ENCODE assay signal across 24 mouse cellular contexts in the genomic region with DNA sequence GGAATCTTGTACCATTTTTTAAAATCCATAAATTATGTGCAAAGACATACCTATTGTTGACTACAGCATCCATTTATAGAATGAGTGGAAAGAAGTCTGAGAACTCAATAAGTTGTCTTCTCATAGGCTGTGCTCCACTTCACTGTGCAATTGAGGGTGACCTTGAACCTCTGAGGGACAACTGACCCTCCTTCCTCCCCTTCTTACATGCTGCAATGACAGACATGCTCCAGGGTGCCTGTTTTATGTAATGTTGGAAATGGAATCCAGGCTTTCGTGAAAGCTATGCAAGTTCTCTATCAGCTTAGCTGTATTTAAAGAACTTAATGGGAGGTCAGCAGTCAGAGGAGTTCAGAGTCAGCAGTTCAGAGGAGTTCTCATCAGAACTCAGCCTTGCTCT.
DNase-seq lines count a peak whose midpoint lies in the region; ATAC-seq lines count a peak whose summit lies in the region.
"Had no signal": no experiment of that assay in that cellular context is flagged by ENCODE, and none has a peak within 500 bp of the region (broad histone marks: within the 10 kb centered on the region; RNA-seq: fewer than 3 reads in every experiment).

No protein-coding gene starts in this region.

- H3K36me3 ChIP-seq in heart, embryonic 10.5 days: no peaks in the 10 kb centered on the region
- H3K36me3 ChIP-seq in heart, embryonic 13.5 days: no peaks in the 10 kb centered on the region
- H3K36me3 ChIP-seq in heart, embryonic 16.5 days (ENCODE audit: control insufficient read depth, insufficient read depth): no peaks in the 10 kb centered on the region
- H3K36me3 ChIP-seq: embryonic facial prominence, embryonic 10.5 days; embryonic facial prominence, embryonic 13.5 days; forebrain, embryonic 12.5 days; forebrain, embryonic 15.5 days; hindbrain, embryonic 15.5 days had no signal

- no peak overlapping the region for H3K9ac ChIP-seq in heart, embryonic 13.5 days
- H3K9ac ChIP-seq in heart, embryonic 16.5 days (ENCODE audit: low read length): no peak overlapping the region
- H3K9ac ChIP-seq: embryonic facial prominence, embryonic 13.5 days; forebrain, embryonic 12.5 days; forebrain, embryonic 15.5 days; hindbrain, embryonic 15.5 days had no signal

- H3K4me1 ChIP-seq in heart, embryonic 10.5 days: no peaks in the 10 kb centered on the region
- peaks cover 12% of the 10 kb centered on the region for H3K4me1 ChIP-seq in heart, embryonic 13.5 days
- no peaks in the 10 kb centered on the region for H3K4me1 ChIP-seq in heart, embryonic 16.5 days (ENCODE audit: control insufficient read depth, insufficient read depth, low read length)
- H3K4me1 ChIP-seq: embryonic facial prominence, embryonic 13.5 days; forebrain, embryonic 12.5 days; forebrain, embryonic 15.5 days; hindbrain, embryonic 15.5 days had no signal

- H3K27me3 ChIP-seq in heart, embryonic 10.5 days (ENCODE audit: insufficient read depth, poor library complexity, severe bottlenecking): no peaks in the 10 kb centered on the region
- no peaks in the 10 kb centered on the region for H3K27me3 ChIP-seq in heart, embryonic 13.5 days (replicated peaks)
- no peaks in the 10 kb centered on the region for H3K27me3 ChIP-seq in heart, embryonic 16.5 days (ENCODE audit: control insufficient read depth, insufficient read depth, low read length)
- H3K27me3 ChIP-seq: embryonic facial prominence, embryonic 13.5 days; forebrain, embryonic 12.5 days; forebrain, embryonic 15.5 days; hindbrain, embryonic 15.5 days had no signal

- 19% methylated on average over 1 of the region's 1 CpGs for WGBS in heart, embryonic 10.5 days
- 9% methylated on average over 1 of the region's 1 CpGs for WGBS in heart, embryonic 13.5 days
- WGBS in heart, embryonic 16.5 days: 27% methylated on average over 1 of the region's 1 CpGs

- ATAC-seq in heart, embryonic 13.5 days (ENCODE audit: extremely low read depth, insufficient number of reproducible peaks, low FRiP score, low TSS enrichment): no peak
- peak; percentile 69 for ATAC-seq in heart, embryonic 16.5 days (replicated peaks; ENCODE audit: extremely low read depth, insufficient read depth, low FRiP score)
- ATAC-seq: activated CD4-positive, CD25-positive, alpha-beta regulatory T cell, adult 4 months; forebrain, embryonic 15.5 days; intestine, postnatal 0 days had no signal

- intact Hi-C loops in heart, postnatal 25 days (cut with DNase I): no loop called here
- intact Hi-C loops in heart, postnatal 36 days (cut with DNase I): no loop called here

- no peaks in the 10 kb centered on the region for H3K9me3 ChIP-seq in heart, embryonic 10.5 days
- no peaks in the 10 kb centered on the region for H3K9me3 ChIP-seq in heart, embryonic 13.5 days
- no peaks in the 10 kb centered on the region for H3K9me3 ChIP-seq in heart, embryonic 16.5 days (replicated peaks; ENCODE audit: control insufficient read depth, low read length)
- H3K9me3 ChIP-seq: embryonic facial prominence, embryonic 10.5 days; embryonic facial prominence, embryonic 13.5 days; forebrain, embryonic 12.5 days; forebrain, embryonic 15.5 days; hindbrain, embryonic 15.5 days had no signal

- no peak overlapping the region for H3K4me3 ChIP-seq in heart, embryonic 10.5 days
- H3K4me3 ChIP-seq in heart, embryonic 13.5 days: no peak overlapping the region
- no peak overlapping the region for H3K4me3 ChIP-seq in heart, embryonic 16.5 days (ENCODE audit: low read length)
- H3K4me3 ChIP-seq: embryonic facial prominence, embryonic 10.5 days; embryonic facial prominence, embryonic 13.5 days; erythroblast, embryonic 14.5 days; forebrain, embryonic 12.5 days; forebrain, embryonic 15.5 days; hindbrain, embryonic 15.5 days had no signal

- H3K27ac ChIP-seq in heart, embryonic 10.5 days: no peak overlapping the region
- H3K27ac ChIP-seq in heart, embryonic 13.5 days (replicated peaks): peak overlapping the region; percentile 55; the same call in 1 of the 2 replicates
- peak overlapping the region; percentile 4; the same call in 1 of the 2 replicates for H3K27ac ChIP-seq in heart, embryonic 16.5 days (ENCODE audit: low read length)
- H3K27ac ChIP-seq: embryonic facial prominence, embryonic 10.5 days; embryonic facial prominence, embryonic 13.5 days; forebrain, embryonic 12.5 days; forebrain, embryonic 15.5 days; hindbrain, embryonic 15.5 days had no signal

- DNase-seq in heart, embryonic 10.5 days (ENCODE audit: low spot score): peak; percentile 75
- DNase-seq in heart, adult 18-20 months: no peak
- no peak for DNase-seq in heart, postnatal 25 days (ENCODE audit: low spot score)
- DNase-seq in heart, postnatal 36 days: no peak
- DNase-seq: adrenal gland, adult 8-10 months; adrenal gland, postnatal 25 days; cerebellum, adult 11-12 months; cerebellum, adult 8-10 months; cerebellum, postnatal 10 days; cerebellum, postnatal 36 days; embryo, embryonic 11 days; gastrocnemius, postnatal 25 days; heart, postnatal 14 days; kidney, adult 2 months had no signal

- H3K4me2 ChIP-seq in heart, embryonic 13.5 days: no peak overlapping the region
- no peak overlapping the region for H3K4me2 ChIP-seq in heart, embryonic 16.5 days (ENCODE audit: low read depth, low read length)
- H3K4me2 ChIP-seq: embryonic facial prominence, embryonic 13.5 days; forebrain, embryonic 12.5 days; forebrain, embryonic 15.5 days; hindbrain, embryonic 15.5 days had no signal
